Mouse (Mus musculus) 416B (cell line): Measurements from ENCODE around the gene Olfr748.
"Not testable (repeated sequence)": the region's sequence is repeated elsewhere in the genome, so short reads cannot be mapped to it uniquely, and the experiment has no call there.

Experiments
- DNase-seq: peaks from one replicate; pipeline ENCODE4 v3.0.0; 2011; ENCODE audit warnings: low read depth

The Olfr748 gene

DNA sequence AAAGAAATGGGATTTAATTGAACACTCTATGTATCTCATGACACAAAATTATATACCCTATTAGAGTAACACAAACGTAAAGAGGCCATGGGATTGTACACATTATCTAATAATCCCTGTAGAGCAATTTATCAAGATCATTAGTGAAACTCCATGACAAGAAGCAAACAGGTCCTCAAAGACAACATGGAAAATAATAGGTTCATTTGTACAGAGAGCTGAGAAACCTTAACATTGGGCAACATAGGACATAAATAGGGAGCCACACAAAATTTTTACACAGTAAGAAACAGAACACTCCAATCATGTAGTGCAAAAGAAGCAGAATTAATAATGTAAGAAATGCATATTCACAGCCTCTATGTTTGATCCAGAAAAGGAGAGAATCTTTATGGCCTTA lies at the start of gene Olfr748:
Gene Olfr748, plus strand, starts transcription at position 301 of the 400 bp plus-strand sequence.
- no peak for DNase-seq

DNA sequence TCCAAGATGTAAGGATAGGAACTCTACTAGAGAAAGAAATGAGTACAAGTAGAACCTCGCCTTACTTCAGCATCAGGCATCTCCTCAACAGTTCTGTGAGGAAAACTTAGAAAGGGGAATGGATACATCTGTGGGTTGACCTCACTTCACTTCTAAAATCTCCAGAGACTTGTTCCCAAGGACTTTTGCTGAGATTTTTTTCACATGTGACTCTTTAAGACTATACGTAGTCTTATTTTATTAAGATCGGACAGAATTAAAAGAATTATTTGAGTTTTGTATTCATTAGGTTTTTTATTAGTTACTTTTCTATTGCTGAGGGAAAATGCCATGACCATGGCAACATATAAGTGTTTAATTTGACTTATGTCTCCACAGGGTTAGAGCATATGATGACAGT lies 14.1 kb upstream of the Olfr748 start, which contains the start of gene Olfr747:
Gene Olfr747, minus strand, starts transcription at position 101 of the 400 bp plus-strand sequence.
- DNase-seq: no peak

DNA sequence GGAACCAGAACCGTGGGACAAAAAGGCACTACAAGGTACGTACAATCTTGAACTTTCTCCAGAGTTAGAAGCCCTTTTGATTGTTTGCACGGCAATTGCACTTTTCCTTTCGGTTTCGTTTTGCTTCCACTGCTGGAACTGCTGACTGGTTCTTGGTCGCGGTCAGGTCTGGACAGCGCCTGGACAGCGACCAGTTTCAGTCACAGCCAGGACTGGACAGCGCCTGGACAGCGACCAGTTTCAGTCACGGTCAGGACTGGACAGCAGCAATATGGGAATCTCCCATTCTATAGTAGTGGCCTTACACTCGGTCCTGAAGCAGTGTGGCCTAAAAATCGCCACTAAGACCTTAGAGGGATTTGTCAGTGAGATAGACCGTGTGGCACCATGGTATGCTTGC lies 12.7 kb downstream of the Olfr748 start:
- DNase-seq: not testable (repeated sequence)

DNA sequence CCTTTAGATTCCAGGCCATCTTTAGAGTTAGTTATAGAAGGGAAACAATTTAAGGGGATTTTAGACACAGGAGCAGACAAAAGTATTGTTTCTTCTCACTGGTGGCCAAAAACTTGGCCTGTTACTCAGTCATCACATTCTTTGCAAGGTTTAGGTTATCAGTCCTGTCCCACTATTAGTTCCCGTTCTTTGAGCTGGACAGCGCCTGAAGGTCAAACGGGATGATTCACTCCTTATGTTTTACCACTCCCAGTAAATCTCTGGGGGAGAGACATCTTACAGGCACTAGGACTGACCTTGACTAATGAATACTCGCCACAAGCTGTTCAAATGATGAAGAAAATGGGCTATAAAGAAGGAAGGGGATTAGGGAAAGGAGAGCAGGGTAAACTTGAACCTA lies 15.2 kb downstream of the Olfr748 start:
- DNase-seq: not testable (repeated sequence)

GRCm38 (mm10) chr14:50740334-50740733 lies 33.2 kb downstream of the Olfr748 start:
- no peak for DNase-seq

GRCm38 (mm10) chr14:50741584-50741983 lies 34.4 kb downstream of the Olfr748 start:
- DNase-seq: no peak

- no peak for DNase-seq
Measured at GRCm38 (mm10) chr14:50744994-50745393, 37.8 kb downstream of the Olfr748 start, which contains the start of gene Olfr749. Gene Olfr749 (minus strand): TSS chr14:50745094.

- no peak for DNase-seq
Measured at GRCm38 (mm10) chr14:50758416-50759085, 51.4 kb downstream of the Olfr748 start.
